Mouse (Mus musculus) E14TG2a.4 (cell line): ENCODE measurements around the gene Mtor.

Experiments used
- CTCF ChIP-seq: conservative IDR thresholded peaks from 2 replicates; pipeline ENCODE4 v1.5.1; 2014; ENCODE audit warnings: low read length
- NANOG ChIP-seq: IDR thresholded peaks from 2 replicates; pipeline ENCODE4 v1.6.1; 2014; ENCODE audit warnings: borderline replicate concordance, low read length, mixed read lengths
- POU5F1 ChIP-seq: IDR thresholded peaks from 2 replicates; pipeline ENCODE4 v1.6.1; 2014; ENCODE audit warnings: low read length, borderline replicate concordance

- no peak for TF ChIP-seq CTCF
- TF ChIP-seq NANOG: no peak
- no peak for TF ChIP-seq POU5F1
Observed at GRCm38 (mm10) chr4:148404748-148405147, 43.7 kb upstream of the Mtor start.
